Mouse (Mus musculus) stomach, postnatal 0 days (tissue): ENCODE measurements around the gene Kyat1. TPM values are rescaled to one million over a fixed set of nuclear protein-coding genes. Genes with fewer than 3 reads are reported as not detected.

Source experiments
- ATAC-seq: fragments of 200-750 bp; cut with Nextera tagmentation; 2 replicates; pipeline ENCODE4 v1.8.0; 2017; ENCODE audit not compliant: low FRiP score, low TSS enrichment
- DNase-seq: peaks from one replicate; pipeline ENCODE4 v3.0.0-alpha.2; 2016; ENCODE audit warnings: low spot score
- H3K27ac ChIP-seq: fragments of 300-500 bp; sonication (generic); replicated peaks from 2 replicates; pipeline ENCODE4 v1.5.1; 2014; ENCODE audit warnings: mild to moderate bottlenecking, control low read depth
- H3K27me3 ChIP-seq: fragments of 300-500 bp; sonication (generic); 2 replicates; pipeline ENCODE4 v1.6.1; 2014; ENCODE audit warnings: low read length; ENCODE audit not compliant: control insufficient read depth, insufficient read depth
- H3K36me3 ChIP-seq: fragments of 300-500 bp; sonication (generic); 2 replicates; pipeline ENCODE4 v1.6.1; 2014; ENCODE audit warnings: low read length, mixed read lengths; ENCODE audit not compliant: control insufficient read depth, insufficient read depth
- H3K4me1 ChIP-seq: fragments of 300-500 bp; sonication (generic); replicated peaks from 2 replicates; pipeline ENCODE4 v1.6.1; 2014; ENCODE audit warnings: antibody characterized with exemption; ENCODE audit not compliant: control insufficient read depth, insufficient read depth
- H3K4me2 ChIP-seq: fragments of 300-500 bp; sonication (generic); replicated peaks from 2 replicates; pipeline ENCODE4 v1.6.1; 2014; ENCODE audit warnings: low read depth, mild to moderate bottlenecking, control low read depth, moderate library complexity
- H3K4me3 ChIP-seq: fragments of 300-500 bp; sonication (generic); 2 replicates; pipeline ENCODE4 v1.5.1; 2014; ENCODE audit warnings: low read depth, low read length, control low read depth
- H3K9ac ChIP-seq: fragments of 300-500 bp; sonication (generic); 2 replicates; pipeline ENCODE4 v1.6.1; 2014; ENCODE audit warnings: mild to moderate bottlenecking, low read length, control low read depth, mixed read lengths
- H3K9me3 ChIP-seq: fragments of 300-500 bp; sonication (generic); 2 replicates; pipeline ENCODE4 v1.6.1; 2016; ENCODE audit warnings: low read length; ENCODE audit not compliant: control insufficient read depth
- CTCF ChIP-seq: IDR thresholded peaks from 2 replicates; pipeline ENCODE4 v1.5.1; 2016; ENCODE audit warnings: antibody characterized with exemption, low read depth, mild to moderate bottlenecking, moderate library complexity
- EP300 ChIP-seq: optimal IDR thresholded peaks from 2 replicates; pipeline ENCODE3; 2016; ENCODE audit warnings: antibody characterized with exemption
- WGBS: fragments of 180-500 bp; shearing (Covaris S2); extraction: QIAGEN DNeasy Blood & Tissue Kit; methylation state at CpG from one replicate; pipeline ENCODE4 v1.1.7; 2014; 5-methylcytosine and 5-hydroxymethylcytosine counted together
- polyA plus RNA-seq: library from polyadenylated mRNA; unstranded; fragments of >200 nt; fragmentation: Nextera tagmentation; extraction: Ambion mirVana; gene quantifications from 2 replicates; pipeline ENCODE4 v1.2.1, GENCODE M21; 2015

Kyat1 gene
- polyA plus RNA-seq, 1 experiment from 2014 or later = 81.2 TPM

- Histone ChIP-seq H3K27me3 (no peaks in the 10 kb centered on the region), H3K36me3 (peaks cover 15% of the 10 kb centered on the region), H3K4me3 (no peak overlapping the region), H3K9ac (no peak overlapping the region), H3K4me2 (no peak overlapping the region), H3K27ac (no peak overlapping the region), H3K9me3 (no peaks in the 10 kb centered on the region), H3K4me1 (peaks cover 7% of the 10 kb centered on the region)
- TF ChIP-seq CTCF (no peak), EP300 (no peak)
- DNase-seq (no peak), ATAC-seq (no peak)
- WGBS = 69% methylated on average over 10 of the region's 10 CpGs
Measured at GRCm38 (mm10) chr2:30136458-30136857, 69.2 kb downstream of the Kyat1 start.

Other genes starting within 250 kb of the Kyat1 start
- 44.2 and 48.3 TPM in 2 replicates for gene Sptan1, start 240.3 kb downstream of the Kyat1 start, polyA plus RNA-seq
- gene Wdr34, start 157.0 kb downstream of the Kyat1 start, polyA plus RNA-seq = 10.9 and 13.2 TPM in 2 replicates
- gene Set, start 148.5 kb downstream of the Kyat1 start, polyA plus RNA-seq = 202 and 206 TPM in 2 replicates
- 3.0 and 3.1 TPM in 2 replicates for gene Pkn3, start 128.2 kb downstream of the Kyat1 start, polyA plus RNA-seq
- 27.7 and 27.8 TPM in 2 replicates for gene Zdhhc12, start 112.2 kb downstream of the Kyat1 start, polyA plus RNA-seq
- 2.9 and 3.1 TPM in 2 replicates for gene Zer1, start 81.3 kb downstream of the Kyat1 start, polyA plus RNA-seq
- gene Tbc1d13, start 72.1 kb downstream of the Kyat1 start, polyA plus RNA-seq = 3.7 and 3.9 TPM in 2 replicates
- gene Endog, start 34.4 kb downstream of the Kyat1 start, polyA plus RNA-seq = 35.3 and 41.2 TPM in 2 replicates
- gene Spout1, start 27.4 kb downstream of the Kyat1 start, polyA plus RNA-seq = 23.9 and 24.0 TPM in 2 replicates
- 30.3 and 31.7 TPM in 2 replicates for gene Lrrc8a, start 31.9 kb upstream of the Kyat1 start, polyA plus RNA-seq
- 0.05 and 0.11 TPM in 2 replicates for gene Gm28035, start 34.7 kb upstream of the Kyat1 start, polyA plus RNA-seq
- 5.8 and 7.1 TPM in 2 replicates for gene Phyhd1, start 60.4 kb upstream of the Kyat1 start, polyA plus RNA-seq
- gene Gm28038, start 75.2 kb upstream of the Kyat1 start, polyA plus RNA-seq = not detected in 2 replicates
- gene Dolk, start 80.5 kb upstream of the Kyat1 start, polyA plus RNA-seq = 21.1 and 21.9 TPM in 2 replicates
- 8.5 and 9.9 TPM in 2 replicates for gene Nup188, start 80.5 kb upstream of the Kyat1 start, polyA plus RNA-seq
- 84.9 and 102 TPM in 2 replicates for gene Sh3glb2, start 153.5 kb upstream of the Kyat1 start, polyA plus RNA-seq
- 16.8 and 17.8 TPM in 2 replicates for gene Miga2, start 158.4 kb upstream of the Kyat1 start, polyA plus RNA-seq
- 29.8 and 32.9 TPM in 2 replicates for gene Dolpp1, start 186.4 kb upstream of the Kyat1 start, polyA plus RNA-seq
- 22.0 and 25.9 TPM in 2 replicates for gene Crat, start 210.0 kb upstream of the Kyat1 start, polyA plus RNA-seq
- 76.6 and 79.6 TPM in 2 replicates for gene Ptpa, start 210.2 kb upstream of the Kyat1 start, polyA plus RNA-seq